Mouse (Mus musculus) forebrain, postnatal 0 days (tissue): Measurements from ENCODE around the gene Nod1. TPM values are rescaled to one million over a fixed set of nuclear protein-coding genes. Genes with fewer than 3 reads are reported as not detected.

Source experiments
- ATAC-seq: fragments of 200-750 bp; cut with Nextera tagmentation; 2 replicates; pipeline ENCODE4 v1.8.0; 2017; ENCODE audit warnings: mild to moderate bottlenecking, moderate library complexity
- DNase-seq: peaks from one replicate; pipeline ENCODE4 v3.0.0-alpha.2; 2015
- H3K27ac ChIP-seq: fragments of 300-500 bp; sonication (generic); 2 replicates; pipeline ENCODE4 v1.5.1; 2014; ENCODE audit warnings: low read depth, mild to moderate bottlenecking, antibody characterized with exemption, low read length, moderate library complexity, mixed read lengths
- H3K27me3 ChIP-seq: fragments of 300-500 bp; sonication (generic); 2 replicates; pipeline ENCODE4 v1.6.1; 2014; ENCODE audit warnings: mild to moderate bottlenecking, low read length, mixed read lengths; ENCODE audit not compliant: insufficient read depth
- H3K36me3 ChIP-seq: fragments of 300-500 bp; sonication (generic); 2 replicates; pipeline ENCODE4 v1.6.1; 2014; ENCODE audit warnings: mild to moderate bottlenecking, moderate library complexity; ENCODE audit not compliant: insufficient read depth
- H3K4me1 ChIP-seq: fragments of 300-500 bp; sonication (generic); 2 replicates; pipeline ENCODE4 v1.6.1; 2014; ENCODE audit warnings: antibody characterized with exemption; ENCODE audit not compliant: insufficient read depth
- H3K4me2 ChIP-seq: fragments of 300-500 bp; sonication (generic); 2 replicates; pipeline ENCODE4 v1.6.1; 2014; ENCODE audit warnings: low read depth, mild to moderate bottlenecking, moderate library complexity
- H3K4me3 ChIP-seq: fragments of 300-500 bp; sonication (generic); 2 replicates; pipeline ENCODE4 v1.5.1; 2014; ENCODE audit warnings: low read depth, low read length, mixed read lengths
- H3K9ac ChIP-seq: fragments of 300-500 bp; sonication (generic); 2 replicates; pipeline ENCODE4 v1.6.1; 2014; ENCODE audit warnings: mild to moderate bottlenecking
- H3K9me3 ChIP-seq: fragments of 300-500 bp; sonication (generic); 2 replicates; pipeline ENCODE4 v1.6.1; 2016; ENCODE audit warnings: low read length
- CTCF ChIP-seq: sonication (generic); IDR thresholded peaks from 2 replicates; pipeline ENCODE4 v1.5.1; 2016; ENCODE audit warnings: antibody characterized with exemption, control low read depth, low read depth
- WGBS: fragments of 180-500 bp; shearing (Covaris S2); extraction: QIAGEN DNeasy Blood & Tissue Kit; methylation state at CpG from one replicate; pipeline ENCODE4 v1.1.7; 2014; 5-methylcytosine and 5-hydroxymethylcytosine counted together
- polyA plus RNA-seq: library from polyadenylated mRNA; unstranded; fragments of >200 nt; fragmentation: Nextera tagmentation; extraction: Ambion mirVana; gene quantifications from 2 replicates; pipeline ENCODE4 v1.2.1, GENCODE M21; 2015
- total RNA-seq: library from RNA; depleted of rRNA; stranded (reverse); fragments of >200 nt; gene quantifications from 2 replicates; pipeline ENCODE4 v1.2.3, GENCODE M21; 2014

Gene Nod1
- total and polyA plus RNA-seq, 2 experiments from 2014 or later = 1.8 to 2.0 TPM

GRCm38 (mm10) chr6:54933216-54933615 lies 39.2 kb downstream of the Nod1 start:
- H3K9ac ChIP-seq = no peak overlapping the region
- no peaks in the 10 kb centered on the region for H3K27me3 ChIP-seq
- no peak overlapping the region for H3K4me3 ChIP-seq
- no peak overlapping the region for H3K4me2 ChIP-seq
- 82% methylated on average over 5 of the region's 5 CpGs for WGBS
- no peaks in the 10 kb centered on the region for H3K36me3 ChIP-seq
- H3K9me3 ChIP-seq = no peaks in the 10 kb centered on the region
- no peaks in the 10 kb centered on the region for H3K4me1 ChIP-seq
- no peak for TF ChIP-seq CTCF
- DNase-seq (no peak), ATAC-seq (no peak)
- H3K27ac ChIP-seq = no peak overlapping the region

DNA sequence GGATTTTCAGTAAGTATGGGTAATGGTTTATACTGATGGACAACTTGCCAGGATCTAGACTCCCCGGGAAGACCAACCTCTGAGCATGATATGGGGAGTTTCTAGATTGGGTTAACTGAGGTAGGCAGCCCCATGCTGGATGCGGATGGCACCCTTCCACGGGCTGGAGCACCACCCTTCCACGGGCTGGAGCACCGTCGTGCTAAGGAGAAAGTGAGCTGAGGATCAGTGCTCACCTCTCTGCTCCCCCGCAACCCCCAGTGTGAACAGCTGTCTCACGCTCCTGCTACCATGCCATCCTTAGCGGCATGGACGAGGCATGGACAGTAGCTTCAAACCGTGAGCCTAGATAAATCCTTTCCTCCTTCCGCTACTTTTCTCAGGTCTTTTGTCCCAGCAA lies 39.9 kb downstream of the Nod1 start:
- Histone ChIP-seq H3K4me2 (no peak overlapping the region), H3K9ac (no peak overlapping the region), H3K4me3 (no peak overlapping the region), H3K27ac (no peak overlapping the region), H3K4me1 (no peaks in the 10 kb centered on the region), H3K27me3 (no peaks in the 10 kb centered on the region), H3K36me3 (no peaks in the 10 kb centered on the region), H3K9me3 (no peaks in the 10 kb centered on the region)
- TF ChIP-seq CTCF = no peak
- ATAC-seq (no peak), DNase-seq (no peak)
- 92% methylated on average over 12 of the region's 12 CpGs for WGBS

GRCm38 (mm10) chr6:54931641-54932040 lies 40.8 kb downstream of the Nod1 start:
- TF ChIP-seq CTCF = no peak
- H3K4me1 ChIP-seq = no peaks in the 10 kb centered on the region
- no peaks in the 10 kb centered on the region for H3K36me3 ChIP-seq
- 97% methylated on average over 4 of the region's 4 CpGs for WGBS
- no peak overlapping the region for H3K4me2 ChIP-seq
- DNase-seq (no peak), ATAC-seq (no peak)
- no peak overlapping the region for H3K4me3 ChIP-seq
- H3K9me3 ChIP-seq = no peaks in the 10 kb centered on the region
- H3K27ac ChIP-seq = no peak overlapping the region
- H3K27me3 ChIP-seq = no peaks in the 10 kb centered on the region
- no peak overlapping the region for H3K9ac ChIP-seq

- Histone ChIP-seq H3K9me3 (no peaks in the 10 kb centered on the region), H3K4me3 (no peak overlapping the region), H3K9ac (no peak overlapping the region), H3K36me3 (no peaks in the 10 kb centered on the region), H3K27me3 (no peaks in the 10 kb centered on the region), H3K27ac (no peak overlapping the region), H3K4me1 (no peaks in the 10 kb centered on the region), H3K4me2 (no peak overlapping the region)
- no peak for TF ChIP-seq CTCF
- WGBS = 90% methylated on average over 6 of the region's 6 CpGs
- no peak for DNase-seq
- ATAC-seq = peak; percentile 48; the same call in 1 of the 2 replicates
Measured at GRCm38 (mm10) chr6:54927946-54928345, 44.5 kb downstream of the Nod1 start.

- no peaks in the 10 kb centered on the region for H3K36me3 ChIP-seq
- ATAC-seq (no peak), DNase-seq (no peak)
- 74% methylated on average over 2 of the region's 2 CpGs for WGBS
- H3K9ac ChIP-seq = no peak overlapping the region
- no peaks in the 10 kb centered on the region for H3K9me3 ChIP-seq
- H3K4me2 ChIP-seq = no peak overlapping the region
- H3K27ac ChIP-seq = no peak overlapping the region
- no peak for TF ChIP-seq CTCF
- H3K27me3 ChIP-seq = no peaks in the 10 kb centered on the region
- H3K4me3 ChIP-seq = no peak overlapping the region
- H3K4me1 ChIP-seq = no peaks in the 10 kb centered on the region
Measured at GRCm38 (mm10) chr6:54926899-54927298, 45.5 kb downstream of the Nod1 start.

- TF ChIP-seq CTCF = no peak
- 76% methylated on average over 7 of the region's 7 CpGs for WGBS
- no peak overlapping the region for H3K4me2 ChIP-seq
Measured at GRCm38 (mm10) chr6:54925736-54926440, 46.5 kb downstream of the Nod1 start.

DNA sequence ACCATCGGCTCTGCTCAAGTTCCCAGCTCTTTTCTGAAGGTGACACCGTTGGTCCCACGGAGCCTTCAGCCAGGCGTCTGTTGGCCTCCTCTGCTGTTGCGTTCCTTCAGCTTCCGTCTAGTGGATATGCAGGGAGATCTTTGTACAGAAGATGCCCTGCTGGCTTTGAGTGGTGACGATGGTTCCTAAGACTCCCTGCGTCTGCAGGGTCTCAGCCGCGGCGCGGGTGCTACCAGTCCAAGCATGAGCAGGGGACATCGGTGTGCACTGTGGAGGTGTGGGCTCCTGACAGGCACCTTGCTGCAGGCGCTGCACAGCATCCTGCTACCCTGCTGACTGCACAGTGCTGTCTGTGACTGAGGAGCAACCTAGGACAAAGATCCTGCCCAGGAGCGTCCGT lies 47.9 kb downstream of the Nod1 start:
- no peaks in the 10 kb centered on the region for H3K9me3 ChIP-seq
- H3K4me3 ChIP-seq = no peak overlapping the region
- H3K4me2 ChIP-seq = no peak overlapping the region
- H3K4me1 ChIP-seq = no peaks in the 10 kb centered on the region
- no peak overlapping the region for H3K27ac ChIP-seq
- no peak for TF ChIP-seq CTCF
- 96% methylated on average over 16 of the region's 16 CpGs for WGBS
- H3K9ac ChIP-seq = no peak overlapping the region
- DNase-seq (no peak), ATAC-seq (no peak)
- H3K36me3 ChIP-seq = no peaks in the 10 kb centered on the region
- H3K27me3 ChIP-seq = no peaks in the 10 kb centered on the region

More at GRCm38 (mm10) chr6:54925736-54926440, 46.5 kb downstream of the Nod1 start:
- Histone ChIP-seq H3K27me3 (no peaks in the 10 kb centered on the region), H3K4me1 (no peaks in the 10 kb centered on the region), H3K4me3 (no peak overlapping the region), H3K9me3 (no peaks in the 10 kb centered on the region), H3K36me3 (no peaks in the 10 kb centered on the region), H3K9ac (no peak overlapping the region), H3K27ac (no peak overlapping the region)
- DNase-seq = no peak
- ATAC-seq = no peak
